Mouse (Mus musculus): ENCODE results near the gene Aadacl2. TPM values are rescaled to one million over a fixed set of nuclear protein-coding genes. Genes with fewer than 3 reads are reported as not detected.

Aadacl2 gene
- polyA plus RNA-seq, 1 experiment from 2014 or later, result not detected

DNA sequence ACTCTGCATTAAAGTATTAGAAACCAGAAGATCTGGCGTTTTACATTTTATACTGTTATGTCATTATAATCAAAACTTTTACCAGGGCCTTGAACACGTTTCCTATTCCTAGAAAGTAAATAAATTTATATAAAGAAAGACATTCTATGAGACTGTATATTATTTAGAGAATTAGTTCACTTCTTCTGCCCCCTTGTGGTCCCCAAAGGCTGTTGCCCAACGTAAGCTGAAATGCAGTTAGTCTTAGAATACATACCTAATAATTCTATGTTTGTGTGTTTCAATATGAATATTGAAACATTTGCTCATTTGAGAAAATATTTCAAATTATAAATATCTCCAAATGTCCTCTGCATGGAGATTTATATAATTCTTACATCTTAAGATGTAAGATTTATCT lies 49.9 kb downstream of the Aadacl2 start:
- 33% methylated on average over 3 of the region's 3 CpGs for WGBS

GRCm38 (mm10) chr3:60057070-60057808 lies 50.7 kb downstream of the Aadacl2 start:
- ATAC-seq (replicated peaks; ENCODE audit: low FRiP score, low TSS enrichment, low read depth), result peak; percentile 82; the same call in 1 of the 2 replicates
- Histone ChIP-seq H3K36me3 (ENCODE audit: control insufficient read depth, insufficient read depth, low read length) (no peaks in the 10 kb centered on the region), H3K4me3 (ENCODE audit: low read depth, low read length) (no peak overlapping the region), H3K27ac (ENCODE audit: low read depth) (no peak overlapping the region), H3K9ac (ENCODE audit: low read length) (no peak overlapping the region), H3K4me2 (ENCODE audit: low read length) (no peak overlapping the region), H3K4me1 (replicated peaks; ENCODE audit: control insufficient read depth, insufficient read depth, low read length) (no peaks in the 10 kb centered on the region), H3K27me3 (replicated peaks; ENCODE audit: control insufficient read depth, insufficient read depth, low read length) (no peaks in the 10 kb centered on the region), H3K9me3 (ENCODE audit: control insufficient read depth, low read length) (no peaks in the 10 kb centered on the region)
- DNase-seq (ENCODE audit: low spot score), result no peak
- WGBS, result 88% methylated on average over 2 of the region's 2 CpGs

More for the DNA sequence above, 49.9 kb downstream of the Aadacl2 start:
- ATAC-seq (replicated peaks; ENCODE audit: low FRiP score, low TSS enrichment, low read depth) (no peak), DNase-seq (ENCODE audit: low spot score) (no peak)
- Histone ChIP-seq H3K9me3 (ENCODE audit: control insufficient read depth, low read length) (no peaks in the 10 kb centered on the region), H3K4me1 (replicated peaks; ENCODE audit: control insufficient read depth, insufficient read depth, low read length) (no peaks in the 10 kb centered on the region), H3K27me3 (replicated peaks; ENCODE audit: control insufficient read depth, insufficient read depth, low read length) (no peaks in the 10 kb centered on the region), H3K9ac (ENCODE audit: low read length) (no peak overlapping the region), H3K4me3 (ENCODE audit: low read depth, low read length) (no peak overlapping the region), H3K4me2 (ENCODE audit: low read length) (no peak overlapping the region), H3K36me3 (ENCODE audit: control insufficient read depth, insufficient read depth, low read length) (no peaks in the 10 kb centered on the region), H3K27ac (ENCODE audit: low read depth) (no peak overlapping the region)

GRCm38 (mm10) chr3:60057809-60058082 lies 51.2 kb downstream of the Aadacl2 start:
- Histone ChIP-seq H3K4me1 (replicated peaks; ENCODE audit: control insufficient read depth, insufficient read depth, low read length) (no peaks in the 10 kb centered on the region), H3K27me3 (replicated peaks; ENCODE audit: control insufficient read depth, insufficient read depth, low read length) (no peaks in the 10 kb centered on the region), H3K9ac (ENCODE audit: low read length) (no peak overlapping the region), H3K36me3 (ENCODE audit: control insufficient read depth, insufficient read depth, low read length) (no peaks in the 10 kb centered on the region), H3K27ac (ENCODE audit: low read depth) (no peak overlapping the region), H3K9me3 (ENCODE audit: control insufficient read depth, low read length) (no peaks in the 10 kb centered on the region), H3K4me2 (ENCODE audit: low read length) (no peak overlapping the region), H3K4me3 (ENCODE audit: low read depth, low read length) (no peak overlapping the region)
- DNase-seq (ENCODE audit: low spot score), result no peak
- 40% methylated on average over 1 of the region's 1 CpGs for WGBS
- peak; percentile 70; the same call in 1 of the 2 replicates for ATAC-seq (replicated peaks; ENCODE audit: low FRiP score, low TSS enrichment, low read depth)

Other genes starting within 250 kb of the Aadacl2 start
- gene Gm8298, start 145.7 kb upstream of the Aadacl2 start, polyA plus RNA-seq (2014; fragmentation: Nextera tagmentation; extraction: Ambion mirVana), result not detected in 2 replicates
- not detected in 2 replicates for gene C130079G13Rik, start 81.5 kb upstream of the Aadacl2 start, polyA plus RNA-seq (2014; fragmentation: Nextera tagmentation; extraction: Ambion mirVana)
- gene Aadac, start 19.0 kb downstream of the Aadacl2 start, polyA plus RNA-seq (2014; fragmentation: Nextera tagmentation; extraction: Ambion mirVana), result 12.8 and 22.1 TPM in 2 replicates
- 0.34 TPM in 1 of 2 replicates, not detected in the other for gene Sucnr1, start 75.1 kb downstream of the Aadacl2 start, polyA plus RNA-seq (2014; fragmentation: Nextera tagmentation; extraction: Ambion mirVana)

All from intestine, embryonic 14.5 days (tissue).